Mouse (Mus musculus): ENCODE results near the gene Dock7. TPM values are rescaled to one million over a fixed set of nuclear protein-coding genes. Genes with fewer than 3 reads are reported as not detected.

Dock7 gene
- total RNA-seq, 2 experiments from 2014 or later = 40.2 to 42.7 TPM

DNA sequence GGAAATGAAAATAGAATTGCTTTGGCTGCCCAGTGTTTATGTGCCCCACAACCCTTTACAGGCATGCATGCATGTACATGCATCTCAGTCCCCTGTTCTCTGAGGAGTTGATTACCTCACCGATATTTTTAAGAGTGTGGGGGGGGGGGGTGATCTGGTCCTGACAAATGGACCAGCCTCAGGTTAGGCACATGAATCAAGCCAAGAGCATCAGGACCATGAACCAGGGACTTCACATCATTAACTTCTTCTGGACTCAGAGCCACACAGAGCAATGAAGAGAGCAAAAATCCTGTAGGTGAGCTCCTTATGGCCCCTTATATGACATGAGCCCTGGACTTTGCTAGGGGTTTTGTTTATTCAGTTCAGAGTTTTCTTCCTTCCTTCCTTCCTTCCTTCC, 2.1 kb upstream of the Dock7 start:
- intact Hi-C loops (cut with DNase I) = loop anchor here (5.0 kb wide), 1 partner anchor 200 kb away; the partner anchor contains the start of gene Usp1
- DNase-seq (ENCODE audit: low spot score in 2 of 2) = no peak

DNA sequence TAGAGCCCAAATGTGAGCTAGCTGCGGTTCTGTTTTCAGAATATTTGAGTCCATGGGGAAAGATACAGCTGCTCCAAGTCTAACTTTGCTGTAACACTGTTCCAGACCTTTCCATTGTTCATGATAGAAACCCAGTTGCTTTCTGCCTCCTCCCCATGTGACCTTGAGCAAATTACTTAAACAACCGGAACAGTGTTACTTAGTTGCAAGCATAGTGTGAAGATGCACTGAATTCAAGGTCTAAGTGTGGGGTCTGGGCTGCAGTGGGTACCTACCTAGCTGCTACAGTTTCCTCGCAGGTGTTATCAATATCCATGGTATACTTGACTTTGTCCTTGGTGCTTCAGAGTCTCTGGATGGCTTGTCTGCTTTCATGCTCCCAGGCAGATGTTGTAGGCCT, 1.3 kb upstream of the Dock7 start:
- no peak for DNase-seq (ENCODE audit: low spot score in 2 of 2)
- intact Hi-C loops (cut with DNase I) = loop anchor here (5.0 kb wide), 1 partner anchor 200 kb away; the partner anchor contains the start of gene Usp1

DNA sequence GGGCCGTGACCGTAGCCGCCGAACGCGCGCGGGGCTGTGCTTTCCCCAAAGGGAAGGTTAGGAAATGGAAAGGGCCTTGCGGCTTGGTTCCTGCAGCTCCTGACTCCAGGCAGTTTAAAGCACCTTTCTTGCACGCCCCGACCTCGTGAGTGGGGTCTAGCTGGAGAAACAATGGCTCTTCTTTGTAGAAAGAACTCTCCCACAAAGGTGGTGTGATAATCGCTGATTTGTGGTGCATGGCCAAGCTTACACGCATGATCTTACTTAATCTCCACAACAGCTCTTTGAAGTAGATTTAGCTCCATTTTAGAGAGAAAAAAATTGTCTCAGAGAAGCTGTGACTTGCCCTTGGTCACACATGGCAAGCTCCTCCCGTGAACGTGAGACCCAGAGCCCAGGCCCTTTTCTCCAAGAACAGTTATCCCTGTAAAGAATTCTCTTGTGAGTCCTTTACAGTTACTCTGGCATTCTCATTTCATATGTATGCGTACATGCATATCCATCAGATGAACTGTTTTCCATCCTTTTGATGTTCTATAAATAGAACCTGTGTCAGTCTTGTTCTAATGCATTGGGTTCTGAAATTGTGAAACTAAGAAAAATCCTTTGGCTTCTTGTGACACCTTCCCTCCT, 524 bp upstream of the Dock7 start:
- intact Hi-C loops (cut with DNase I) = loop anchor here (5.0 kb wide), 1 partner anchor 199 kb away; the partner anchor contains the start of gene Usp1
- peak in 1 of 2 experiments; percentile 37 for DNase-seq (ENCODE audit: low spot score in 2 of 2)

DNA sequence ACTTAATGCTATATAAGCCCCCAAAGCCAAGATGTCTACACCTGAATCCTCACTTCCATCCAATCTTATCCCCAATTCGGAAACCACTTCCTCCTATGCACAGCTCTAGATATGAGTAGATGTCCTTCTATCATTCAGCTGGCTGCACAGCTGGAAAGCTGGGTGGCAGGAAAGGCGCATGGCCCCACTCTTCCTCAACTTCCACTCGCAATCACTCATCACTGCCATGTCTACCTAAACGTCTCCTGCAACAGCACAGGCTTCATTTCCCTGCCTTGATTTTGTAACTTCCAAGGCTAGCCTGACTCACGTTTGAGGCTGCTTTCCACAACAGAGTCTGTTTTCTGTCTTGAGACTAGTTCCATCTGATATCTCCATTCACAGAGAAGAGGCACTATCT, 1.7 kb downstream of the Dock7 start:
- intact Hi-C loops (cut with DNase I) = no loop called here
- no peak for DNase-seq (ENCODE audit: low spot score in 2 of 2)

DNA sequence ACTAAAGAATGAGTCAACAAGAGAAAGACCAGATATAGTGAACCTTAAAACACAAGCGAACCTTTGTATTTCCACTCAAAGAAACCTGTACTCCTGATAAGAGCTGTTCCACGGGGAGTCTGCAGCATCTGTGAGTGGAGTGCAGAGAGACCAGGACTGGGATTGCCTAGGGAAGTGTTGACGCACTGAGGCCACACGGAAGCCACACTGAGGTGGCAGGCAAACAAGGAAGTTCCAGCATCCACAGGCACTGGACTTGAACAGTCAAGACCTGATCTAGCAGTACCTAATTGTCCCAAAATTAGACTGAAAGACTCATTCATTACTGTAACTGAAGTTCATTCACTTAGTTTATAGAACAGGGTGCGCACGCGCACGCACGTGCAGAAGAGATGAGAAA, 4.9 kb downstream of the Dock7 start:
- DNase-seq (ENCODE audit: low spot score in 2 of 2) = no peak
- intact Hi-C loops (cut with DNase I) = no loop called here

DNA sequence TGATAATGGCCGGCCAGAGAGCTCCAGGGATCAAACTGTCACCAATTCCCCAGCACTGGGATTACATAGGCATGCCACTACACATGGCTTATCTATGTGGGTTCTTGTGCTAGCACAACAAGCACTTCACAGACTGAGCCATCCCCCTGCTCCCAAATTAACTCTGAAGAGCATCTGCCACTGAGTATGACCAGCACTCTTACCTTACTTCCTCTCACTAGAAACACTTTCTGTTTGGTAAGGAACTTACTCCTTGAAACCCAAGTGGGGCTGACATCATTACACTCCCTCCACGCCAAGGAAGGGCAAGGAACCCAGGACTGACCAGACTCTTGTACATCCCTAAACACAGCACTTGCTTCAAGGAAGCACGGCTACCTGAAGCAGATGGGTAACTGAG, 9.0 kb downstream of the Dock7 start:
- intact Hi-C loops (cut with DNase I) = no loop called here
- DNase-seq (ENCODE audit: low spot score in 2 of 2) = peak in 1 of 2 experiments; percentile 18

DNA sequence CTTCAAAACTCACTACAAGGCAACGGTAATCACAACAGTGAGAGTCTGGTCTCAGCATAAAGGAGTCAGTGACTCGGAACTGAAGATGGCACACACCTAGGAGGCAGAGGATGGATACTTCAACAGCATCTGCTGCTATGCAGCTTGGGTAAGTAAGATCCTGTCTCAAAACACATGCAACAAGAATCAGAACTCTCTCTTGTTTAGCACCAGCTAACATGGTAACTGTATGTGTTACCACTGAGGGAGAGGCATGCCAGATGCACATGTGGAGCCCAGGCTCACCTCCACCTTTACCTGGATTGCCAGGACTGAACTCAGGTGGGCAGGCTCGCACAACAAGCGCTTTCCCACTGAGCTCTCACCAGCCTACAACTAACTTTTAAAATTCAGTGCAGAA, 11.9 kb downstream of the Dock7 start:
- intact Hi-C loops (cut with DNase I) = no loop called here
- DNase-seq (ENCODE audit: low spot score in 2 of 2) = no peak

DNA sequence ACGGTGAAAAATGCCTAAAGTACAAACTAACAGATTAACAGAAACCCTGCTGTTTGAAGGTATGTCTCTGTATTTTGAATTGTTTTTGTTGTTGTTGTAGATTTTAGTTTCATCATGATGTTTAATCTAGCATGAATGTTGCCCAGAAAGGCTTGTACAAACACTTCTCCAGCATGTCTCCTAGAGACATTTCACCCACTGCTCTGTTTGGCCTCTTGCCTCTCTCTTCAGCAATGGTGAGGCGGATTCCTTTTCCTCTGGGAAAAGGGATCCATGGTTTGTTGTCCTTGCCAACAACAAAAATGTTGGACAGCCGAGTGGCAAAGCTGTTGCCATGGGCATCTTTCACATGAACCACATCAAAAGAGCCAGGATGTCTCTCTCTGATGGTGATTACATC, 17.9 kb downstream of the Dock7 start:
- intact Hi-C loops (cut with DNase I) = no loop called here
- DNase-seq (ENCODE audit: low spot score in 2 of 2) = no peak

DNA sequence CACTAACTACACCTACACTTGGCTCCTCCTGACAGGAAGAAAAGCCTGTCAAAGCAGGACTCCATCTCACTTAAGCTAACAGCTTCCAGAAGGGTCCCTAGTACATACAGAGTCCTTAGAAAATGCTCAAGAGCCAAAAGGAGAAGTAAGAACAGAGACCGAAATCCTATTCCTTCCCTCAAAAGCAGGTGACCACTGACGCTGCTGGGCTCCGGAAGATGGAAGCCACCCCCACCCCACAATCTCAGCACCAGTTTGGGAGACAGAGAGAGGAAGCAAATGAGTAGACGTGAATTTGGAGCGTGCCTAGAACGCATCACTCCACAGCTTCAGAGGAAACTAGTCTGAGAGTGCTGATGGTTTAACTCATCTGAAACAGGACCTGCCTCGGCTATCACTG, 20.0 kb downstream of the Dock7 start:
- no peak for DNase-seq (ENCODE audit: low spot score in 2 of 2)
- intact Hi-C loops (cut with DNase I) = no loop called here

DNA sequence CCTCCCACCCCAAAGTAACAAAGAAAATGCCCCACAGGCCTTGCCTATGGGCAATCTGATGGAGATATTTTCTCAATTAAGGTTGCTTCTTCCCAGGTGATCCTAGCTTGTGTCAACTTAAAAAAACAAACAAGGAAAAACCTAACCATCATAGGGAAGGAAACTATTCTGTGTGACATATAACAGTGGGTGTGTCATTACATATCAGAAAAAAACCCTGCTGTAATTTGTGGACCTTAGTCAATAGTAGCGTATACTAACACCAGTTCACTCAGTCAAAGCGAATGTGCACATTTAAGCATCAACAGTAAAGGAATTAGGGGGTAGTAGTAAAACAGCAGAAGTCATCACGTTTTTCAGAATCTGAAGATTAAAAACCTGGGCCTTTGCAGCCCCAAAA, 28.9 kb downstream of the Dock7 start:
- intact Hi-C loops (cut with DNase I) = no loop called here
- no peak for DNase-seq (ENCODE audit: low spot score in 2 of 2)

DNA sequence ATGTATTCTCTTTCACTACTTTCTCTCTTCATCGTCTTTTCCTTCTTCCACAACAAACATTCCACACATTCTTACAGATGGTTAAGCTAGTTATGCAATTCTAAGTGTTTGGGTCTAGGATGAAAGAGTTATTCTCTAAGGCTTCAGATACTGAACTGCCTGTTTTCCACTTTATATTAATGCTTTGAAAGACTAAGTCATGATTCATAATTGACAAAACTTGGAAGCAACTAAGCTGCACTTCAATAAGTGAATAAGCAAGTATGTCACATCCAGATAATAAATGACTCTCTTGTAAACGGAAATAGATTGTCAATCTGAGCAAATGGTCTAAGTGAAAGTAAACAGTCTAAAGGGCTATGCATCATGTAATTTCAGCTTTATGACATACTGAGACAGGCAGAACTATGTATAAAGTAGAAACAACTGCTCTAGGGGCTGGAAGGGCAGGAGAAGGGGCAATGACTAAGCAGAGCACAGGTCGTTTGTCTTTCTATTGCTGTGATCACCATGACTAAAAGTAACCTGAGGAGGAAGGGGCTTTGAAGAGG, 29.5 kb downstream of the Dock7 start:
- no peak for DNase-seq (ENCODE audit: low spot score in 2 of 2)

DNA sequence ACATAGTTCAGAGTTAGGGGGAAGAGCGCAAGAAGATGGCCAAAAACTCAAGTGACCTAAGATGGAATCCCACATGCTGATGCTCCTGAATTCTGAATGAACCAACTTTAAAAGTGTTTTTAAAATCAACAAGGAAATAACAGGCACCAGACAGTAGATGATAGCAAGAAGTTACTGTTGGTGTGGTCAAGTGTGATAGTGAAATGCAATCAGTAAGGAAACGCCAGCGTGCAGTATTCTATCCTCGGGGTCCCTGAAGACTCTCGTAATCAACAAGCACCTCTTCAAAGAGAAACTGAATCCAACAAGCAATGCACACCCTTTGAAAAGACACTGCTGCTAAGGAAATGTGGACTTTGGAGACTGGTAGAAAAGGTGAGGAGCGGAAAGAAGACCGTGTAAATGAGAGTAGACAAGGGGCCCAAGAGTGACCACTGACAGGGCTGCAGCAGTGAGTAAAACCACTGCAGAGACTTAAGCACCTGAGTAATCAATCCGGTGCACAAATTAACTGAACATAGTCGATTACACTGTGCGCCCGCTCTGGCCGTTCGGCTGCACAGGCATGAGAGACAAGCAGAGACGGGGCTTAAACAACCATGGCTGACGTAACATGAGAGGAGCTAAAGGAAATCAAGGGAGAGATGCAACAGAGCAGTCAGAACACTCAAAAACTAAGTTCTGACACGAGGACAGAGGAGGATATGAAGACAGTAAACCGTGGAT, 32.8 kb downstream of the Dock7 start:
- DNase-seq (ENCODE audit: low spot score in 2 of 2) = no peak
- intact Hi-C loops (cut with DNase I) = no loop called here

More for the DNA sequence above, 29.5 kb downstream of the Dock7 start:
- intact Hi-C loops (cut with DNase I) = no loop called here

DNA sequence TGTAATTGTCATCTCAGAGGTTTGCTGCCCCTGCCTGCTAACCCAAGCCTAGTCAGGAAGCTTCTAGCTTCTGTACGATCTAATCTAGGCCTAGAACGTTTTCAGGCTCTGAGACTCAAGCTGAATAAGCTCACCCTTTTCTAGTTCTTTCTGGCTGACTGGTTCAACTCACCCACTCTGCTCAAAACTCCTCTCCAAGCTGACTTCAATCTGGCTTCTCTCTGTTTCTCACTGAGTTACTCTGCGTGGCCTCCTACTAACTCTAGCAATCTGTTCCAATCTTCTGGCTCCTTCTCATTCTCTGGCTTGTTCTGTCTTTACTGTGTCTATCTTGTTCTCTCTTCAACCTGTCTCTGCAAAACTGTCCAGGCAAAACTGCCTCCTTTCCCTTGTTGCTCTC, 36.9 kb downstream of the Dock7 start:
- peak in 1 of 2 experiments; percentile 66 for DNase-seq (ENCODE audit: low spot score in 2 of 2)
- intact Hi-C loops (cut with DNase I) = no loop called here

DNA sequence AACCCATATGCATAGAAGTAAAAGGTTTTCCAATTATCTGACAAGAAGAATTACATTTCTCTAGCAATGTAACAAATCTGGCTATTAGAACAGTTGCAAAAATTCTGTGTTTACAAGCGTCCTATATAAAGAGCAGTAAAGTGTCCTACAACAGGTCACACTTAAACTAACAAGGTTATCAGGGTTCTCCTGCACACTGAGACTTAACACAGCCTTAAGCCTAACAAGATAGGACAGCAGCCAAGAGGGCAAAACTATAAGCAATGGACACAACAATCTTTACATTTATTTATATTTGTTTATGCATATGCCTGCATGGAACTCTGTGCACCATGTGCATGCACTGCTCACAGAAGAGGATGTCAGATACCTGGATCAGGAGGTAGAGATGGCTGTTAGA, 39.5 kb downstream of the Dock7 start:
- intact Hi-C loops (cut with DNase I) = no loop called here
- DNase-seq (ENCODE audit: low spot score in 2 of 2) = no peak

DNA sequence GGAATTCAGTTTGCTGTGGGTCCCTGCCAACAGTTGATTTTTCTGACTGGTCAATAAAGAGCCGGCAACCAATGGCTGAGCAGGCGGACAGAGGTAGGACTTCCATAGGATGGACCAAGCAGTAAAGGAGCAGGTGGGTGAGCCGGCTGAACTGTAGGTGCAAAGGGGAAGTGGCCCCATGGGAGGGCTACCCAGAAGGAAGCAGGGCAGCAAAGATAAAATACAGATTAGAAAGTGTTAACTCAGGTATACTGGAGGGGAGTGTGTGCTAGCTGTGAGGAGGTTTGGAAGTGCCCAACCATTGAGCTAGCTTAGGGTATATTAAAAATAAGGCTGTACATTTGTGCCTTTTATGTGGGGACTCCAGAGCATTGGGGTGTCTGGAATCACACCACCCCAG, 42.7 kb downstream of the Dock7 start:
- intact Hi-C loops (cut with DNase I) = no loop called here
- no peak for DNase-seq (ENCODE audit: low spot score in 2 of 2)

DNA sequence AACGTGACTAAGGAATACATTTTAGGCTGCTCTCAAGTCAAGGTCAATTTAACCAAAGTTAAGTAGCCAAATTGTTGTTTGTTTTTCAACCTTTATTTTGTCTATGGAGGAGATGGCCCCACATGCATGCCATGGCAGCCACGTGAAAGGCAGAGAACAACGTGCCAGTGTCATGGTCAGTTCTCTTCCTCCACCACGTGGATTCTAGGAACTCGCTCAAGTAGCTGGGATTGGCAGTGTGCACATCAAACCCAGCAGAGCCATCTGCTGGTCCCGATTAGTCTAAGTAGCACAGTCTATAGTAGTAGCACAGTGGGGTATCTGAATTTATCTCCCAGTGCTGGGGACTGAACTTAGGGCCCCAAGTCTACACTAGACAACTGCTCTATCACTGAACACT, 51.9 kb downstream of the Dock7 start:
- no peak for DNase-seq (ENCODE audit: low spot score in 2 of 2)
- intact Hi-C loops (cut with DNase I) = no loop called here

DNA sequence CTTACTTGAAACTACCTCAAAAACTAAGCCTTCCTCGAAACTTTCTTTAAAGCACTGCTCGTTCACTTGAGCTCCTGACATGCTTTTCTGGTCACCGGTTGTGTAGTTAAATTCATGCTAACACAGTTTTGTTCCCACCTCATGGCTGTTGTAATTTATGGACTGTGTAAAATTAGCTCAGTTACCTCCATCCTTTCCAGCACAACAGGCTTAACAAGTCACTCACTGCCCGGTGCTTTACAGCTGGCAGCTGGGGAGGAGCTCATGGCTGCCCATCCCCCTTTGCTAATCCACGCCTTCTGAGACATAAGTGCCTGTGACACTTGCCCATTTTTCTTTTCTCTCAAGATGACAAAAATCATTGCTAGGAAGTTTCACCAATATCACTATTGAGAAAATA, 56.2 kb downstream of the Dock7 start:
- DNase-seq (ENCODE audit: low spot score in 2 of 2) = peak in 1 of 2 experiments; percentile 50
- intact Hi-C loops (cut with DNase I) = no loop called here

DNA sequence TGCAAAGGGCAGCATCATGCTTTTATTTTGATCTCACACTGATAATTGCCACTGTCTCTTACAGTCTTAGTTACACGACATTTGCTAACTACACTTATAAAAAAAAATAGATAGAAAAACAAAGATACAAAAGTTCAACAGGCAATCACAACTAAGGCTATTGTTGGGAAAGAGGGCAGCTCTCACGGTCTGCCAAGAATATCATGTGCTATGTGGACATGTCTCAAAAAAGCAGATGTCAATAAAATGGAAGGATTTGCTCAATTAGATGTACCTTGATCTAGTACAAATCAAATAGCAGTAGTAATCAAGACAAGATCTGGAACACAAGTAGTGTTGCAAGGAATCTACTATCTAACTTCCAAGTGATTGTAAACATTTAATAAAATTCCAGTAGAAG, 72.1 kb downstream of the Dock7 start:
- intact Hi-C loops (cut with DNase I) = loop anchor here (10.0 kb wide), 1 partner anchor 136 kb away; no protein-coding TSS in a partner anchor
- no peak for DNase-seq (ENCODE audit: low spot score in 2 of 2)

DNA sequence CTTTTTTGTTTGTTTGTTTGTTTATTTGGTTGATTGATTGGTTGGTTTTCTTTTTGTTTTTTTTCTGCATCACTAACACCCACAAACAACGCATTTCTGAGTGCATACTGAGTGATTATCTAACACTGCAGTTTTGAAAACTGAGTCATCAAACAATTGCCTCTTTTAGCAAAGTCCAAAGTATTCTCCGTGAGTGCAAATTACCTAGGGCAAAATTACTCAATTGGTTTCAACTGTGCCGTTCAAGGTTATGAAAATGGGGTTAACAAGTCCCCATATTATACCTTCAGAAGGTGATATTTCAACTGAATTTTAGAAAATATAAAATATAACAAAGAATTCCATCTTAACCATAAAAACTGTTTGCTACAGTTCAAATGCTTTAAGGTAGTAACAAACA, 74.2 kb downstream of the Dock7 start:
- intact Hi-C loops (cut with DNase I) = loop anchor here (10.0 kb wide), 1 partner anchor 138 kb away; no protein-coding TSS in a partner anchor
- no peak for DNase-seq (ENCODE audit: low spot score in 2 of 2)

DNA sequence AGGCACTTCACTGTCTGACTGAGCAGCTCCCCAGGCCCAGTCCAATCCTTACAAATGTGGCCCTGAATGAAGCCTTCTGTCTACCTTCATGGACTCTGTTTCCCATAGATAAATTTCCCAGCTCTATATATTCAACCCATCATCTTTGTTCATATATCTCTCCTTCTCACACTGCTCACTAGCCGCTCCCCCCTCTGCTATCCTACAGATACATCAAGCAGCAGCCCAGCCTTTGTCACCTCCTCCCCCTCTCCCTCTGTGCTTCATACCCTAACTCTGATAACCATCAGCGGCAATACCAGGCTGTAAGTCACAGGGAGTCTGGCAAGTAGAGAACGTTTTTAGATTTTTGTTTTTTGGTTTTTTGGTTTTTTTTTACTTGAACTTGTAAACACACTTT, 75.9 kb downstream of the Dock7 start:
- intact Hi-C loops (cut with DNase I) = loop anchor here (10.0 kb wide), 1 partner anchor 140 kb away; no protein-coding TSS in a partner anchor
- DNase-seq (ENCODE audit: low spot score in 2 of 2) = peak in 1 of 2 experiments; percentile 35

DNA sequence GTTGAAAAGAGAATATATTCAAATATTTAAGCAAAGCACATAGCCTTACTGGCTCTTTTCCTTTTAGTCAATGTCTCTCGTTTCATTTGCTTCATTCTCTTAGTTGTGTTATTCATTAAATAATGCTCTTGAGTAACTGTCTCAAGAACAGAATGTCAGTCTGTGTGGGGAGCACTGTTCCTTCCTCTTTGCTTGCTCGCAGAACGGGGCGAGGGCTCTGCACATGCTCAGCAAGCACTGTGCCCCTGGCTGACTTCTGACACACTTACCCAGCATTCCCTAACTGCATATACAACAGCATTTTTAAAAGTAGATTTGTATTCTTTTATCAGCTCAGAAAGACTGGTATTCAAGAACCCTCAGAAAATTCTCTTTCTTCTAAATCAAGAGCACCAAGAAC, 87.8 kb downstream of the Dock7 start:
- DNase-seq (ENCODE audit: low spot score in 2 of 2) = no peak
- intact Hi-C loops (cut with DNase I) = no loop called here
